Mouse (Mus musculus) forebrain, postnatal 0 days (tissue): ENCODE results near the gene Alox12. TPM values are rescaled to one million over a fixed set of nuclear protein-coding genes. Genes with fewer than 3 reads are reported as not detected.

Source experiments
- ATAC-seq: fragments of 200-750 bp; cut with Nextera tagmentation; 2 replicates; pipeline ENCODE4 v1.8.0; 2017; ENCODE audit warnings: mild to moderate bottlenecking, moderate library complexity
- DNase-seq: peaks from one replicate; pipeline ENCODE4 v3.0.0-alpha.2; 2015
- H3K27ac ChIP-seq: fragments of 300-500 bp; sonication (generic); 2 replicates; pipeline ENCODE4 v1.5.1; 2014; ENCODE audit warnings: low read depth, mild to moderate bottlenecking, antibody characterized with exemption, low read length, moderate library complexity, mixed read lengths
- H3K27me3 ChIP-seq: fragments of 300-500 bp; sonication (generic); 2 replicates; pipeline ENCODE4 v1.6.1; 2014; ENCODE audit warnings: mild to moderate bottlenecking, low read length, mixed read lengths; ENCODE audit not compliant: insufficient read depth
- H3K36me3 ChIP-seq: fragments of 300-500 bp; sonication (generic); 2 replicates; pipeline ENCODE4 v1.6.1; 2014; ENCODE audit warnings: mild to moderate bottlenecking, moderate library complexity; ENCODE audit not compliant: insufficient read depth
- H3K4me1 ChIP-seq: fragments of 300-500 bp; sonication (generic); 2 replicates; pipeline ENCODE4 v1.6.1; 2014; ENCODE audit warnings: antibody characterized with exemption; ENCODE audit not compliant: insufficient read depth
- H3K4me2 ChIP-seq: fragments of 300-500 bp; sonication (generic); 2 replicates; pipeline ENCODE4 v1.6.1; 2014; ENCODE audit warnings: low read depth, mild to moderate bottlenecking, moderate library complexity
- H3K4me3 ChIP-seq: fragments of 300-500 bp; sonication (generic); 2 replicates; pipeline ENCODE4 v1.5.1; 2014; ENCODE audit warnings: low read depth, low read length, mixed read lengths
- H3K9ac ChIP-seq: fragments of 300-500 bp; sonication (generic); 2 replicates; pipeline ENCODE4 v1.6.1; 2014; ENCODE audit warnings: mild to moderate bottlenecking
- H3K9me3 ChIP-seq: fragments of 300-500 bp; sonication (generic); 2 replicates; pipeline ENCODE4 v1.6.1; 2016; ENCODE audit warnings: low read length
- CTCF ChIP-seq: sonication (generic); IDR thresholded peaks from 2 replicates; pipeline ENCODE4 v1.5.1; 2016; ENCODE audit warnings: antibody characterized with exemption, control low read depth, low read depth
- WGBS: fragments of 180-500 bp; shearing (Covaris S2); extraction: QIAGEN DNeasy Blood & Tissue Kit; methylation state at CpG from one replicate; pipeline ENCODE4 v1.1.7; 2014; 5-methylcytosine and 5-hydroxymethylcytosine counted together
- polyA plus RNA-seq: library from polyadenylated mRNA; unstranded; fragments of >200 nt; fragmentation: Nextera tagmentation; extraction: Ambion mirVana; gene quantifications from 2 replicates; pipeline ENCODE4 v1.2.1, GENCODE M21; 2015
- total RNA-seq: library from RNA; depleted of rRNA; stranded (reverse); fragments of >200 nt; gene quantifications from 2 replicates; pipeline ENCODE4 v1.2.3, GENCODE M21; 2014

Alox12 gene
- total and polyA plus RNA-seq, 2 experiments from 2014 or later: 0.10 to 0.46 TPM

- no peak for TF ChIP-seq CTCF
- Histone ChIP-seq H3K36me3 (no peaks in the 10 kb centered on the region), H3K4me3 (no peak overlapping the region), H3K4me2 (no peak overlapping the region), H3K27ac (no peak overlapping the region), H3K27me3 (no peaks in the 10 kb centered on the region), H3K9ac (no peak overlapping the region), H3K4me1 (peaks cover 12% of the 10 kb centered on the region; the same call in 1 of the 2 replicates), H3K9me3 (no peaks in the 10 kb centered on the region)
- ATAC-seq (no peak), DNase-seq (no peak)
- WGBS: 71% methylated on average over 11 of the region's 11 CpGs
Measured at GRCm38 (mm10) chr11:70242591-70242990, 12.6 kb downstream of the Alox12 start.

DNA sequence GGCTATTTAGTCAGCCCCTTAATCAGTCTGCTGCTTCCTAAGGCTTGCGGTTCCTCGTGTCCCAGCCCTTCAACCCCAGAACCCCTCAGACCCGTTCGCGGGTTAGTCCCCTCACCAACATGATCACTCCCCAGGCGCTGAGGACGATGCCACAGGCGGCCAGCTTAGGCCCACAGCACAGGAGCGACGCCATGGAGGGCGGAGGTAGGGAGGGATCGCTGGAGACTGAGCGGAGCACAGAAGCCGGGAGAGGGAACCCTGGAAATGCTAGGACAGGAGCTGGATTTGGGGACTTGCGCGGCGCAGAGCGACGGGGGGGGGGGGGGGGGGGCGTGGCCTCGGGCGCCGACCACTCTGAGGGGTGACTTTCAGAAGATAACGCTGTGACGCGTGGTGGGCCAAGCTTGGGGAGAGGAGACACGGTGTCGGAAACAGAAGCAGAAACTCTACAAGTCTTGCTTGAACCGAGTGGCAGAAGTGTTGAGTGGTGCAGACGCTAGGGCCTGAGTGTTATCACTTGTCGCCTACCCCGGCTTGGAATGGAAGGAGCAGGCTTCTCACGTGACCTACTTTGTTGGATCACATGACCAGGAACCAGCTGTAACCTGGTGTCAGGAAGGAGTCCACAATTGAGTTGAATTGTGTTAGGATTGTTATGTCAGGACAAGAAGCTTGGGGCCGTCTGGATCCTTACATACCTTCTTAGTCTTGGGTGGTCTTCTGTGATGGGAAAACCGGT lies 15.4 kb downstream of the Alox12 start, which contains the start of the genes Gm21988 and Rnasek:
TSS of gene Gm21988 (minus strand) at position 290 of the 739 bp plus-strand sequence.
TSS of gene Rnasek (minus strand) at position 302 of the 739 bp plus-strand sequence.
- no peak for TF ChIP-seq CTCF
- ATAC-seq: peak; percentile 55
- Histone ChIP-seq H3K9me3 (no peaks in the 10 kb centered on the region), H3K36me3 (peaks cover 12% of the 10 kb centered on the region), H3K4me3 (peak within 1 kb of the TSS; percentile 98), H3K27me3 (no peaks in the 10 kb centered on the region), H3K27ac (peak within 1 kb of the TSS; percentile 96), H3K4me2 (peak within 1 kb of the TSS; percentile 97), H3K4me1 (peaks cover 22% of the 10 kb centered on the region; the same call in 1 of the 2 replicates), H3K9ac (peak within 1 kb of the TSS; percentile 92)
- WGBS: under 1% methylated on average over 34 of the region's 35 CpGs
- peak; percentile 95 for DNase-seq

DNA sequence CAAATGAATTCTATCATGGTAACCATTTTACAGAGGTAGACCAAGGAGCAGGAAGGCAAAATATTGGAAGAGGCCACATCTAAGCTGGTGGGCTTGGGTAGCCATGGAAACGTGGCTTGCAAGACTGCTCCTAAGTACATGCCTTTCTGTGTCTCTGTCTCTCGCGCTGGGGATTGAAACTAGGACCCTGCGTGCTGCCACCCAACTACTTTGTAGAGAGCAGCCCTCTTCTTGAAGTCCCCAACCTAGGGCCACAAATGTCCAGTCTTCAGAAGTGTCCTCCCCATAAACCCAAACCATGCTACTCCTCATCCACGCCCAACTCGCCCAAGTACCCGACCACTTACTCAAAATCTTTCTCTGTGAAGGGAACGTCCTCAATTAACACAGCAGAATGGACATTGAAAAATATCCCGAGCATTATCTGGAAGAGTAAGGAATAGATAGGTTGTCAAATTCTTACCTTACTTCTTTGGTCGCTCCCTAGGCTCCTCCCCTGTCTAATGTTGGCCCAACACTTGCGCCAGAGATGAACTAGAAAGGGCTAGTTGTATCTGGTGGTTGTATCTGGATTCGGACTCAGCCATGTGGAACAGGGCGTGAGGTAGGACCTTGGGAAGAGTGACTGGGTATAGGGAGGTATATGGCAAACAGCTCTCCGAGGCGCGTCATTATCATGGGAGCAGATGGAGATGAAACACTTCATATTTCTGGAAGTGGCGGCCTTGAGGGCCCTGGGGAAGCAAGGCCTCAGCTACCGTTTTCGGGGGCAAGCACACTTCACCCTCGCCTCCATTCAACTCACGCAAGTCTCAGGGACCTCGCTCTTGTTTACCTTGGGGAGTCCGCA lies 16.3 kb downstream of the Alox12 start:
- no peaks in the 10 kb centered on the region for H3K9me3 ChIP-seq
- H3K4me2 ChIP-seq: peak overlapping the region; percentile 97
- WGBS: 11% methylated on average over 23 of the region's 23 CpGs
- ATAC-seq (peak; percentile 5; the same call in 1 of the 2 replicates), DNase-seq (no peak)
- H3K36me3 ChIP-seq: peaks cover 18% of the 10 kb centered on the region
- H3K9ac ChIP-seq: peak overlapping the region; percentile 92
- peaks cover 22% of the 10 kb centered on the region; the same call in 1 of the 2 replicates for H3K4me1 ChIP-seq
- no peak for TF ChIP-seq CTCF
- peak overlapping the region; percentile 98 for H3K4me3 ChIP-seq
- H3K27me3 ChIP-seq: no peaks in the 10 kb centered on the region
- peak overlapping the region; percentile 96 for H3K27ac ChIP-seq

DNA sequence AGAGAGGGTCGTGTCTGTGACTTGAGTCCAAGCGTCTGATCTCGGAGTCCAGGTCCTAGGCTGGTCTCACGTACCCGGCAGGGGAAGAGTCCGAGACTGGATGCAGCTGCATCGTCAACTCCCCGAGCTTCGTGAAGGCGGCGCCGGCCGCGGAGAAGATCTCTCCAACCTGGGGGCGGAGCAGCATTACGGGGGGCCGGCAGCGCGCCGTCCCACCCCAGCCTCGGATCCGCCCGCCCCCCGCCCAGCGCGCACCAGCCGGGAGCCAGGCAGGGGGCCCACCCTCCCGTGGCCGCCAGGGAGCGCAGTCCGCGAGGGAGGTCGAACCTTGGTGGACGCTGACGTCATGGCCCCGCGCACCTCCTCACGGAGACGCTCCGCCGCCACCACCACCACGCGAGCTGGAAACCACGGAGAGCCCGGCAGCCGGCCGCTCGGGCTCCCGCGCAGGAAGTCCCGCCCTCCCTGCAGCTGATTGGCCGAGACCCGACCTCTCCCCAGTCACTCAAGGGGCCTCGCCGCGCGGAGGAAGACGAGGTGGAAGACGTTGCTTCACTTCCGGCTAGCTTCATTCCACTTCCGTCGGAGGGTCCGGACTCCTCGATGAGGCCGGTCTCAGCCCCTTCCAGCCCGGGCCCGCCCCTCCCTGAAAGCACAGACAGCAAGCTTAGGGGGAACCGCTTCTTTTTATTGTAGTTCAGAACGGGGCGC lies 17.5 kb downstream of the Alox12 start, which contains the start of gene 0610010K14Rik:
TSS of gene 0610010K14Rik (minus strand) at position 458 of the 711 bp plus-strand sequence.
- H3K4me1 ChIP-seq: peaks cover 22% of the 10 kb centered on the region; the same call in 1 of the 2 replicates
- WGBS: under 1% methylated on average over 64 of the region's 70 CpGs
- ATAC-seq (peak; percentile 95), DNase-seq (peak; percentile 97)
- peak within 1 kb of the TSS; percentile 98 for H3K4me3 ChIP-seq
- H3K9ac ChIP-seq: peak within 1 kb of the TSS; percentile 92
- H3K4me2 ChIP-seq: peak within 1 kb of the TSS; percentile 97
- H3K36me3 ChIP-seq: peaks cover 18% of the 10 kb centered on the region
- H3K9me3 ChIP-seq: no peaks in the 10 kb centered on the region
- peak within 1 kb of the TSS; percentile 96 for H3K27ac ChIP-seq
- TF ChIP-seq CTCF: peak; percentile 67
- H3K27me3 ChIP-seq: no peaks in the 10 kb centered on the region

GRCm38 (mm10) chr11:70236717-70237116 lies 18.4 kb downstream of the Alox12 start:
- ATAC-seq (no peak), DNase-seq (no peak)
- peak overlapping the region; percentile 97 for H3K4me2 ChIP-seq

GRCm38 (mm10) chr11:70235254-70235900 lies 19.8 kb downstream of the Alox12 start:
- Histone ChIP-seq H3K9ac (no peak overlapping the region), H3K4me3 (no peak overlapping the region), H3K36me3 (peaks cover 18% of the 10 kb centered on the region), H3K27me3 (peaks cover 6% of the 10 kb centered on the region; the same call in 1 of the 2 replicates), H3K4me1 (peaks cover 20% of the 10 kb centered on the region; the same call in 1 of the 2 replicates), H3K4me2 (no peak overlapping the region; the same call in 1 of the 2 replicates), H3K27ac (no peak overlapping the region), H3K9me3 (no peaks in the 10 kb centered on the region)
- no peak for ATAC-seq
- TF ChIP-seq CTCF: no peak
- DNase-seq: no peak
- WGBS: 90% methylated on average over 12 of the region's 12 CpGs

More at GRCm38 (mm10) chr11:70236717-70237116, 18.4 kb downstream of the Alox12 start:
- Histone ChIP-seq H3K27me3 (no peaks in the 10 kb centered on the region), H3K4me3 (peak overlapping the region; percentile 98), H3K36me3 (peaks cover 18% of the 10 kb centered on the region), H3K9ac (peak overlapping the region; percentile 92; the same call in 1 of the 2 replicates), H3K27ac (peak overlapping the region; percentile 96), H3K4me1 (peaks cover 22% of the 10 kb centered on the region; the same call in 1 of the 2 replicates), H3K9me3 (no peaks in the 10 kb centered on the region)
- WGBS: 22% methylated on average over 7 of the region's 7 CpGs
- TF ChIP-seq CTCF: no peak
